Mouse (Mus musculus): ENCODE data around the gene Stk11. TPM values are rescaled to one million over a fixed set of nuclear protein-coding genes. Genes with fewer than 3 reads are reported as not detected.
A peak's percentile ranks its signal among the peaks of the same experiment; 100 is the strongest.

Stk11 gene
- polyA plus RNA-seq, 1 experiment = 91.7 TPM

- Histone ChIP-seq H3K4me3 (ENCODE audit: insufficient read depth, low read length) (no peak overlapping the region), H3K27ac (ENCODE audit: insufficient read depth, low read length) (no peak overlapping the region), H3K4me1 (ENCODE audit: control insufficient read depth, insufficient read depth, low read length) (peaks cover 5% of the 10 kb centered on the region; the same call in 1 of the 2 replicates)
- TF ChIP-seq CTCF (IDR thresholded peaks at IDR 0.05; ENCODE audit: borderline replicate concordance, insufficient read depth, low read length) (no peak), POLR2A (IDR thresholded peaks at IDR 0.05; ENCODE audit: low read depth, low read length) (no peak)
These were observed 22.9 kb upstream of the Stk11 start for GRCm38 (mm10) chr10:80092690-80093089.

- Histone ChIP-seq H3K27ac (ENCODE audit: insufficient read depth, low read length) (no peak overlapping the region), H3K4me3 (ENCODE audit: insufficient read depth, low read length) (no peak overlapping the region), H3K4me1 (ENCODE audit: control insufficient read depth, insufficient read depth, low read length) (peaks cover 9% of the 10 kb centered on the region)
- TF ChIP-seq POLR2A (IDR thresholded peaks at IDR 0.05; ENCODE audit: low read depth, low read length) = no peak
- no peak for TF ChIP-seq CTCF (IDR thresholded peaks at IDR 0.05; ENCODE audit: borderline replicate concordance, insufficient read depth, low read length)
These were observed 21.5 kb upstream of the Stk11 start for GRCm38 (mm10) chr10:80094085-80094484.

GRCm38 (mm10) chr10:80094684-80095083, 20.9 kb upstream of the Stk11 start:
- Histone ChIP-seq H3K4me3 (ENCODE audit: insufficient read depth, low read length) (no peak overlapping the region), H3K4me1 (ENCODE audit: control insufficient read depth, insufficient read depth, low read length) (peaks cover 14% of the 10 kb centered on the region), H3K27ac (ENCODE audit: insufficient read depth, low read length) (no peak overlapping the region)
- TF ChIP-seq CTCF (IDR thresholded peaks at IDR 0.05; ENCODE audit: borderline replicate concordance, insufficient read depth, low read length) = no peak

GRCm38 (mm10) chr10:80095547-80095946, 20.1 kb upstream of the Stk11 start:
- no peak for TF ChIP-seq CTCF (IDR thresholded peaks at IDR 0.05; ENCODE audit: borderline replicate concordance, insufficient read depth, low read length)
- Histone ChIP-seq H3K27ac (ENCODE audit: insufficient read depth, low read length) (no peak overlapping the region), H3K4me1 (ENCODE audit: control insufficient read depth, insufficient read depth, low read length) (peaks cover 14% of the 10 kb centered on the region)

GRCm38 (mm10) chr10:80097275-80097674, 18.3 kb upstream of the Stk11 start:
- Histone ChIP-seq H3K27ac (ENCODE audit: insufficient read depth, low read length) (no peak overlapping the region), H3K4me1 (ENCODE audit: control insufficient read depth, insufficient read depth, low read length) (peaks cover 14% of the 10 kb centered on the region), H3K4me3 (ENCODE audit: insufficient read depth, low read length) (no peak overlapping the region)
- TF ChIP-seq CTCF (IDR thresholded peaks at IDR 0.05; ENCODE audit: borderline replicate concordance, insufficient read depth, low read length) (no peak), POLR2A (IDR thresholded peaks at IDR 0.05; ENCODE audit: low read depth, low read length) (no peak)

More at GRCm38 (mm10) chr10:80095547-80095946, 20.1 kb upstream of the Stk11 start:
- H3K4me3 ChIP-seq (ENCODE audit: insufficient read depth, low read length) = no peak overlapping the region

- TF ChIP-seq CTCF (IDR thresholded peaks at IDR 0.05; ENCODE audit: borderline replicate concordance, insufficient read depth, low read length) (no peak), POLR2A (IDR thresholded peaks at IDR 0.05; ENCODE audit: low read depth, low read length) (no peak)
- peaks cover 19% of the 10 kb centered on the region for H3K4me1 ChIP-seq (ENCODE audit: control insufficient read depth, insufficient read depth, low read length)
- no peak overlapping the region for H3K27ac ChIP-seq (ENCODE audit: insufficient read depth, low read length)
- H3K4me3 ChIP-seq (ENCODE audit: insufficient read depth, low read length) = no peak overlapping the region
These were observed 17.0 kb upstream of the Stk11 start for GRCm38 (mm10) chr10:80098630-80099029.

- Histone ChIP-seq H3K4me3 (ENCODE audit: insufficient read depth, low read length) (peak overlapping the region; percentile 83), H3K27ac (ENCODE audit: insufficient read depth, low read length) (peak overlapping the region; percentile 57), H3K4me1 (ENCODE audit: control insufficient read depth, insufficient read depth, low read length) (peaks cover 17% of the 10 kb centered on the region)
- TF ChIP-seq CTCF (IDR thresholded peaks at IDR 0.05; ENCODE audit: borderline replicate concordance, insufficient read depth, low read length) (no peak), POLR2A (IDR thresholded peaks at IDR 0.05; ENCODE audit: low read depth, low read length) (no peak; the same call in 1 of the 2 replicates)
These were observed 14.6 kb upstream of the Stk11 start for GRCm38 (mm10) chr10:80100982-80101381.

GRCm38 (mm10) chr10:80102216-80102915, 13.2 kb upstream of the Stk11 start:
- Histone ChIP-seq H3K4me3 (ENCODE audit: insufficient read depth, low read length) (peak overlapping the region; percentile 83), H3K4me1 (ENCODE audit: control insufficient read depth, insufficient read depth, low read length) (peaks cover 16% of the 10 kb centered on the region), H3K27ac (ENCODE audit: insufficient read depth, low read length) (peak overlapping the region; percentile 81)
- TF ChIP-seq CTCF (IDR thresholded peaks at IDR 0.05; ENCODE audit: borderline replicate concordance, insufficient read depth, low read length) = no peak
- peak; percentile 67 for TF ChIP-seq POLR2A (IDR thresholded peaks at IDR 0.05; ENCODE audit: low read depth, low read length)

GRCm38 (mm10) chr10:80103032-80103431, 12.6 kb upstream of the Stk11 start:
- H3K27ac ChIP-seq (ENCODE audit: insufficient read depth, low read length) = peak overlapping the region; percentile 81
- TF ChIP-seq POLR2A (IDR thresholded peaks at IDR 0.05; ENCODE audit: low read depth, low read length) (no peak), CTCF (IDR thresholded peaks at IDR 0.05; ENCODE audit: borderline replicate concordance, insufficient read depth, low read length) (no peak)
- peak overlapping the region; percentile 8; the same call in 1 of the 2 replicates for H3K4me3 ChIP-seq (ENCODE audit: insufficient read depth, low read length)
- peaks cover 14% of the 10 kb centered on the region for H3K4me1 ChIP-seq (ENCODE audit: control insufficient read depth, insufficient read depth, low read length)

- TF ChIP-seq POLR2A (IDR thresholded peaks at IDR 0.05; ENCODE audit: low read depth, low read length) (peak; percentile 56), CTCF (IDR thresholded peaks at IDR 0.05; ENCODE audit: borderline replicate concordance, insufficient read depth, low read length) (no peak)
- Histone ChIP-seq H3K4me1 (ENCODE audit: control insufficient read depth, insufficient read depth, low read length) (peaks cover 9% of the 10 kb centered on the region), H3K4me3 (ENCODE audit: insufficient read depth, low read length) (peak overlapping the region; percentile 16), H3K27ac (ENCODE audit: insufficient read depth, low read length) (peak overlapping the region; percentile 81)
These were observed 11.4 kb upstream of the Stk11 start for GRCm38 (mm10) chr10:80104181-80104580.
